Mouse (Mus musculus): ENCODE data around the gene Gm960. TPM values are rescaled to one million over a fixed set of nuclear protein-coding genes. Genes with fewer than 3 reads are reported as not detected.

The Gm960 gene
- polyA plus RNA-seq, 1 experiment from 2014 or later: 3.2 TPM

DNA sequence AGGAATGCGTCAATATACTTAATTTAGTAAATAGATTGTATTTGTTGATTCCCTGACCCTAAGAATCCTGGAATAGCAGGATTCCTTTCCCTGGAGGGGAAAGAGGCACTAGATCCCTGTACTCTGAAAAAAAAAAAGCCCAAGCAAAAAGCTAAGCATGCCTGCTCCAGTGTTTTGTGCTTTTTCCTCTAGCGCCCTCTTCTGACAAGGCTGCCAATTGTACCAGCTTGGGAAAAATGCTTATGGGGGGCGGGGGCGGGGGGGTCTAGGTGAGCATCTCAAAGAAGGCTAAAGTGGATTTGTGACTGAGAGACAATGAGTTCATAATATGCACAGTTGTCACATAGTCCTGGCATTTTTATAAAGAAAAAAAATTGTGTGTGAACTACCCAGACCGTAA lies 45.1 kb upstream of the Gm960 start:
- 43% methylated on average over 5 of the region's 5 CpGs for WGBS
- Histone ChIP-seq H3K36me3 (ENCODE audit: insufficient read depth, low read length) (peaks cover 17% of the 10 kb centered on the region; the same call in 1 of the 2 replicates), H3K9me3 (replicated peaks; ENCODE audit: low read length) (no peaks in the 10 kb centered on the region), H3K9ac (ENCODE audit: low read depth, low read length) (no peak overlapping the region), H3K4me1 (replicated peaks; ENCODE audit: insufficient read depth, low read length) (no peaks in the 10 kb centered on the region), H3K27ac (no peak overlapping the region), H3K4me3 (replicated peaks; ENCODE audit: low read depth, low read length) (no peak overlapping the region), H3K4me2 (ENCODE audit: low read length) (no peak overlapping the region), H3K27me3 (ENCODE audit: insufficient read depth, low read length) (no peaks in the 10 kb centered on the region)
- TF ChIP-seq CTCF (IDR thresholded peaks at IDR 0.05; ENCODE audit: low read depth): peak; percentile 69
- ATAC-seq (replicated peaks; ENCODE audit: low FRiP score, low read depth) (no peak), DNase-seq (ENCODE audit: low spot score) (peak; percentile 65)

- 91% methylated on average over 6 of the region's 6 CpGs for WGBS
Observed at GRCm38 (mm10) chr19:4742229-4742628, 43.8 kb upstream of the Gm960 start.

DNA sequence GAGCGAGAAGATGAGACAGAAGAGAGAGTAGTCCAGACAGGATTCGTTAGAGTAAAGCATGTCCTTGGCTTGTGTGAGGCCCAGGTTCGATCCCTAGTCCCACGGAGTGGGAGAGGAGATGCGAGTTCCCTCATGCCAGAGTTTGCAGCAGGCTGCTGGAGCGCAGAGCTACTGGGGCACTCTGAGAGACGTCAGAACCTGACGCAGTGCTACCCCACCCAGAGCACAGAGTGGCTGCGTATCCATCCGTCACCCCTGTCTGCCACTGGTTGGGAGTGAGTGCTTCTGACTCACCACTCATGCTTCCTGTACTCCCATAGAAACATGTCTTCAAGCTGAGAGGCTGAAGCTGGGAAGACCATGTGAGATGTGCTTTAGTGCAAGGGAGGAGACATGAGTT lies 43.0 kb upstream of the Gm960 start:
- Histone ChIP-seq H3K4me1 (replicated peaks; ENCODE audit: insufficient read depth, low read length) (no peaks in the 10 kb centered on the region), H3K4me3 (replicated peaks; ENCODE audit: low read depth, low read length) (no peak overlapping the region), H3K4me2 (ENCODE audit: low read length) (no peak overlapping the region), H3K36me3 (ENCODE audit: insufficient read depth, low read length) (peaks cover 12% of the 10 kb centered on the region; the same call in 1 of the 2 replicates), H3K9ac (ENCODE audit: low read depth, low read length) (no peak overlapping the region), H3K27me3 (ENCODE audit: insufficient read depth, low read length) (no peaks in the 10 kb centered on the region), H3K9me3 (replicated peaks; ENCODE audit: low read length) (no peaks in the 10 kb centered on the region), H3K27ac (no peak overlapping the region)
- ATAC-seq (replicated peaks; ENCODE audit: low FRiP score, low read depth) (no peak), DNase-seq (ENCODE audit: low spot score) (no peak)
- 69% methylated on average over 10 of the region's 10 CpGs for WGBS
- no peak for TF ChIP-seq CTCF (IDR thresholded peaks at IDR 0.05; ENCODE audit: low read depth)

More at GRCm38 (mm10) chr19:4742229-4742628, 43.8 kb upstream of the Gm960 start:
- no peak overlapping the region for H3K27ac ChIP-seq
- H3K9ac ChIP-seq (ENCODE audit: low read depth, low read length): no peak overlapping the region
- H3K4me3 ChIP-seq (replicated peaks; ENCODE audit: low read depth, low read length): no peak overlapping the region
- H3K27me3 ChIP-seq (ENCODE audit: insufficient read depth, low read length): no peaks in the 10 kb centered on the region
- TF ChIP-seq CTCF (IDR thresholded peaks at IDR 0.05; ENCODE audit: low read depth): no peak
- DNase-seq (ENCODE audit: low spot score) (no peak), ATAC-seq (replicated peaks; ENCODE audit: low FRiP score, low read depth) (no peak)
- no peak overlapping the region for H3K4me2 ChIP-seq (ENCODE audit: low read length)
- no peaks in the 10 kb centered on the region for H3K4me1 ChIP-seq (replicated peaks; ENCODE audit: insufficient read depth, low read length)
- H3K36me3 ChIP-seq (ENCODE audit: insufficient read depth, low read length): peaks cover 12% of the 10 kb centered on the region; the same call in 1 of the 2 replicates
- H3K9me3 ChIP-seq (replicated peaks; ENCODE audit: low read length): no peaks in the 10 kb centered on the region

GRCm38 (mm10) chr19:4739762-4740161 lies 41.3 kb upstream of the Gm960 start:
- DNase-seq (ENCODE audit: low spot score) (no peak), ATAC-seq (replicated peaks; ENCODE audit: low FRiP score, low read depth) (no peak)
- Histone ChIP-seq H3K9me3 (replicated peaks; ENCODE audit: low read length) (no peaks in the 10 kb centered on the region), H3K27ac (no peak overlapping the region), H3K36me3 (ENCODE audit: insufficient read depth, low read length) (peaks cover 12% of the 10 kb centered on the region; the same call in 1 of the 2 replicates), H3K4me3 (replicated peaks; ENCODE audit: low read depth, low read length) (no peak overlapping the region), H3K4me2 (ENCODE audit: low read length) (no peak overlapping the region), H3K9ac (ENCODE audit: low read depth, low read length) (no peak overlapping the region), H3K27me3 (ENCODE audit: insufficient read depth, low read length) (no peaks in the 10 kb centered on the region), H3K4me1 (replicated peaks; ENCODE audit: insufficient read depth, low read length) (no peaks in the 10 kb centered on the region)
- TF ChIP-seq CTCF (IDR thresholded peaks at IDR 0.05; ENCODE audit: low read depth): no peak
- WGBS: 89% methylated on average over 5 of the region's 5 CpGs

- no peak overlapping the region for H3K27ac ChIP-seq
- H3K4me3 ChIP-seq (replicated peaks; ENCODE audit: low read depth, low read length): no peak overlapping the region
- 92% methylated on average over 11 of the region's 11 CpGs for WGBS
- TF ChIP-seq CTCF (IDR thresholded peaks at IDR 0.05; ENCODE audit: low read depth): no peak
- no peaks in the 10 kb centered on the region for H3K4me1 ChIP-seq (replicated peaks; ENCODE audit: insufficient read depth, low read length)
- H3K36me3 ChIP-seq (ENCODE audit: insufficient read depth, low read length): peaks cover 12% of the 10 kb centered on the region; the same call in 1 of the 2 replicates
- no peak overlapping the region for H3K4me2 ChIP-seq (ENCODE audit: low read length)
- DNase-seq (ENCODE audit: low spot score) (no peak), ATAC-seq (replicated peaks; ENCODE audit: low FRiP score, low read depth) (no peak)
- no peaks in the 10 kb centered on the region for H3K27me3 ChIP-seq (ENCODE audit: insufficient read depth, low read length)
- H3K9me3 ChIP-seq (replicated peaks; ENCODE audit: low read length): no peaks in the 10 kb centered on the region
- no peak overlapping the region for H3K9ac ChIP-seq (ENCODE audit: low read depth, low read length)
Observed at GRCm38 (mm10) chr19:4739053-4739452, 40.6 kb upstream of the Gm960 start.

DNA sequence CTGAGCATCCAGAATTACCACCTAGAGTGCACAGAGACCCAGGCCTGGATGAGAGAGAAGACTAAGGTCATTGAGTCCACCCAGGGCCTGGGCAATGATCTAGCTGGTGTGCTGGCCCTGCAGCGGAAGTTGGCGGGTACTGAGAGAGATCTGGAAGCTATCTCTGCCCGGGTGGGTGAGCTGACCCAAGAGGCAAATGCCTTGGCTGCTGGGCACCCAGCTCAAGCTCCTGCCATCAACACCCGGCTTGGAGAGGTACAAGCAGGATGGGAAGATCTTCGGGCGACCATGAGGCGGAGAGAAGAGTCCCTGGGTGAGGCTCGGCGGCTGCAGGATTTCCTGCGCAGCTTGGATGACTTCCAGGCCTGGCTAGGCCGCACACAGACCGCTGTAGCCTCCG lies 39.4 kb upstream of the Gm960 start:
- Histone ChIP-seq H3K4me3 (replicated peaks; ENCODE audit: low read depth, low read length) (no peak overlapping the region), H3K27ac (no peak overlapping the region), H3K4me2 (ENCODE audit: low read length) (no peak overlapping the region), H3K9ac (ENCODE audit: low read depth, low read length) (no peak overlapping the region), H3K4me1 (replicated peaks; ENCODE audit: insufficient read depth, low read length) (no peaks in the 10 kb centered on the region), H3K36me3 (ENCODE audit: insufficient read depth, low read length) (peaks cover 12% of the 10 kb centered on the region; the same call in 1 of the 2 replicates), H3K27me3 (ENCODE audit: insufficient read depth, low read length) (no peaks in the 10 kb centered on the region), H3K9me3 (replicated peaks; ENCODE audit: low read length) (no peaks in the 10 kb centered on the region)
- DNase-seq (ENCODE audit: low spot score): no peak
- no peak for ATAC-seq (replicated peaks; ENCODE audit: low FRiP score, low read depth)
- TF ChIP-seq CTCF (IDR thresholded peaks at IDR 0.05; ENCODE audit: low read depth): no peak
- WGBS: 85% methylated on average over 13 of the region's 13 CpGs

DNA sequence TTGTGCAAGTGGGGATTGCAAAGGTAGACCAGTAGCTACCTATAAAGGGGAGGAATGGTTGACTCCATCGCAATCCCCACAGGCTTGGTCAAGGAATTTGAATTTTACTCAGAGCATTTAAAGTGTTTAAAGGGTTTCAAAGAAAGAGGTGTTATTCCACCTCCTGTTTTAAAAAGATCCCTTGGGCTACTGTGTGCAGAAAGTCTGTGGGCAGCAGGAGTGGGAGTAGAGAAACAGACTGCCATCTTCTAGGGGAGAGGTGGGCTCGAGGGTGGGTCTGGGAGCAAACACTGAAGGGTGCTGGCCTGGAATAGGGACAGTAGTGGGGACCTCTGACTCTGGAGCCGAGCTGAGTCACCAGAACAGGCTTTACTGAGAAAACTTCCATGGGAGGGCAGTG lies 34.6 kb upstream of the Gm960 start:
- no peak for ATAC-seq (replicated peaks; ENCODE audit: low FRiP score, low read depth)
- H3K9me3 ChIP-seq (replicated peaks; ENCODE audit: low read length): no peaks in the 10 kb centered on the region

More for the DNA sequence above, 34.6 kb upstream of the Gm960 start:
- Histone ChIP-seq H3K9ac (ENCODE audit: low read depth, low read length) (no peak overlapping the region), H3K36me3 (ENCODE audit: insufficient read depth, low read length) (no peaks in the 10 kb centered on the region), H3K4me3 (replicated peaks; ENCODE audit: low read depth, low read length) (no peak overlapping the region), H3K27me3 (ENCODE audit: insufficient read depth, low read length) (no peaks in the 10 kb centered on the region), H3K4me1 (replicated peaks; ENCODE audit: insufficient read depth, low read length) (no peaks in the 10 kb centered on the region), H3K4me2 (ENCODE audit: low read length) (no peak overlapping the region), H3K27ac (no peak overlapping the region)
- DNase-seq (ENCODE audit: low spot score): no peak
- TF ChIP-seq CTCF (IDR thresholded peaks at IDR 0.05; ENCODE audit: low read depth): no peak
- 80% methylated on average over 3 of the region's 3 CpGs for WGBS

Data from kidney, postnatal 0 days (tissue).